Mouse (Mus musculus) right cerebral cortex, adult 2 months (tissue): ENCODE measurements around the gene Nup85.
"Not testable (repeated sequence)": the region's sequence is repeated elsewhere in the genome, so short reads cannot be mapped to it uniquely, and the experiment has no call there.

Source experiments
- DNase-seq, 2 experiments: peaks; one replicate each; pipeline ENCODE4 v3.0.0; 2021 to 2022; ENCODE audit warnings: low spot score in 2 of 2

Nup85 gene

GRCm38 (mm10) chr11:115564064-115564809, at the start of gene Nup85:
Gene Nup85, plus strand, starts transcription at chr11:115564434.
- DNase-seq = peak; percentile 97 to 98

- no peak for DNase-seq
These were observed 49.2 kb upstream of the Nup85 start for GRCm38 (mm10) chr11:115515021-115515420.

GRCm38 (mm10) chr11:115516942-115517341, 47.3 kb upstream of the Nup85 start:
- DNase-seq = no peak

GRCm38 (mm10) chr11:115518693-115519092, 45.5 kb upstream of the Nup85 start:
- peak; percentile 30 to 52 for DNase-seq

GRCm38 (mm10) chr11:115519581-115519980, 44.7 kb upstream of the Nup85 start:
- DNase-seq = no peak

- DNase-seq = no peak
These were observed 44.0 kb upstream of the Nup85 start for GRCm38 (mm10) chr11:115520218-115520617.

GRCm38 (mm10) chr11:115521080-115521479, 43.2 kb upstream of the Nup85 start:
- no peak for DNase-seq

- DNase-seq = no peak
These were observed 42.0 kb upstream of the Nup85 start for GRCm38 (mm10) chr11:115522238-115522637.

- DNase-seq = no peak
These were observed 41.5 kb upstream of the Nup85 start for GRCm38 (mm10) chr11:115522703-115523102.

GRCm38 (mm10) chr11:115526446-115526845, 37.8 kb upstream of the Nup85 start:
- DNase-seq = not testable (repeated sequence)

- DNase-seq = no peak
These were observed 29.4 kb upstream of the Nup85 start for GRCm38 (mm10) chr11:115534759-115535371.

- peak; percentile 43 to 52 for DNase-seq
These were observed 28.7 kb upstream of the Nup85 start for GRCm38 (mm10) chr11:115535401-115536037.

GRCm38 (mm10) chr11:115536038-115536681, 28.1 kb upstream of the Nup85 start, which contains the start of gene Sumo2:
Gene Sumo2, minus strand, starts transcription at chr11:115536276.
- peak; percentile 95 to 98 for DNase-seq

- peak; percentile 64 to 68 for DNase-seq
These were observed 27.2 kb upstream of the Nup85 start for GRCm38 (mm10) chr11:115536856-115537568.

- DNase-seq = no peak
These were observed 26.2 kb upstream of the Nup85 start for GRCm38 (mm10) chr11:115538045-115538444.

- DNase-seq = no peak
These were observed 20.7 kb upstream of the Nup85 start for GRCm38 (mm10) chr11:115543571-115543970.

GRCm38 (mm10) chr11:115552783-115553182, 11.5 kb upstream of the Nup85 start:
- DNase-seq = no peak

GRCm38 (mm10) chr11:115555717-115556116, 8.5 kb upstream of the Nup85 start:
- no peak for DNase-seq

GRCm38 (mm10) chr11:115563406-115563805, 828 bp upstream of the Nup85 start:
- no peak for DNase-seq

GRCm38 (mm10) chr11:115564961-115565360, 727 bp downstream of the Nup85 start:
- DNase-seq = no peak

GRCm38 (mm10) chr11:115579080-115579479, 14.8 kb downstream of the Nup85 start:
- no peak for DNase-seq
